Mouse (Mus musculus) lung, embryonic 16.5 days (tissue): ENCODE results near the gene Ezh1. TPM values are rescaled to one million over a fixed set of nuclear protein-coding genes. Genes with fewer than 3 reads are reported as not detected.

Experiments used
- ATAC-seq: fragments of 200-750 bp; cut with Nextera tagmentation; 2 replicates; pipeline ENCODE4 v1.8.0; 2017; ENCODE audit warnings: low read depth, mild to moderate bottlenecking, moderate library complexity
- H3K27ac ChIP-seq: fragments of 300-500 bp; sonication (generic); 2 replicates; pipeline ENCODE4 v1.5.1; 2014; ENCODE audit warnings: mild to moderate bottlenecking, control low read depth, low read length
- H3K27me3 ChIP-seq: fragments of 300-500 bp; sonication (generic); 2 replicates; pipeline ENCODE4 v1.6.1; 2014; ENCODE audit warnings: low read depth, low read length, mixed read lengths; ENCODE audit not compliant: control insufficient read depth, insufficient read depth
- H3K36me3 ChIP-seq: fragments of 300-500 bp; sonication (generic); 2 replicates; pipeline ENCODE4 v1.6.1; 2014; ENCODE audit warnings: low read length; ENCODE audit not compliant: control insufficient read depth, insufficient read depth
- H3K4me1 ChIP-seq: fragments of 300-500 bp; sonication (generic); replicated peaks from 2 replicates; pipeline ENCODE4 v1.6.1; 2014; ENCODE audit warnings: low read length, mixed read lengths; ENCODE audit not compliant: control insufficient read depth, insufficient read depth
- H3K4me2 ChIP-seq: fragments of 300-500 bp; sonication (generic); 2 replicates; pipeline ENCODE4 v1.6.1; 2014; ENCODE audit warnings: low read depth, low read length, control low read depth
- H3K4me3 ChIP-seq: fragments of 300-500 bp; sonication (generic); 2 replicates; pipeline ENCODE4 v1.5.1; 2014; ENCODE audit warnings: mild to moderate bottlenecking, low read length, control low read depth
- H3K9ac ChIP-seq: fragments of 300-500 bp; sonication (generic); 2 replicates; pipeline ENCODE4 v1.6.1; 2014; ENCODE audit warnings: low read length, control low read depth
- H3K9me3 ChIP-seq: fragments of 300-500 bp; sonication (generic); 2 replicates; pipeline ENCODE4 v1.6.1; 2016; ENCODE audit warnings: low read length; ENCODE audit not compliant: control insufficient read depth
- WGBS: fragments of 180-500 bp; shearing (Covaris S2); extraction: QIAGEN DNeasy Blood & Tissue Kit; methylation state at CpG from one replicate; pipeline ENCODE4 v1.1.7; 2014; 5-methylcytosine and 5-hydroxymethylcytosine counted together
- polyA plus RNA-seq: library from polyadenylated mRNA; unstranded; fragments of >200 nt; fragmentation: Nextera tagmentation; extraction: Ambion mirVana; gene quantifications from 2 replicates; pipeline ENCODE4 v1.2.1, GENCODE M21; 2015

Gene Ezh1
- polyA plus RNA-seq, 1 experiment from 2014 or later, result 20.8 TPM

DNA sequence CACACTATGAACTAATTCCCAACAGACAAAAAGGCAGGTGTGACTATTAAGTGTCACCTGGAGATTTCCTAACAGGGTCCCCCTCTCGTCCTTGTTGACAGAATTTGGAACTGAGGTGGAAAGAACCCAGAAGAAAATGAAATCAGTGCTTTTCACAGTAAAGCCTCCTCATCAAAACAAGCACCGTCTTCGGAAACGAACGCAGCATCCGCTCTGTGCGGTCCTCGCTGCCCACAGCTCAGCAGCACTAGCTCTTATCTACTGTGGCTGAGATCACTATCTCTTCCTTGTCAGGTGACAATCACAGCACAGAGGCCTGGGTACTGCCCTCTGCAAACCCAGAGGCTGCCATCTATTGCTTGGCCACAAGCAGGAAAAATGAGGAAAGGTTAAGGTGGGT is 30.1 kb downstream of the Ezh1 start:
- 85% methylated on average over 8 of the region's 8 CpGs for WGBS
- Histone ChIP-seq H3K4me2 (no peak overlapping the region), H3K27ac (no peak overlapping the region), H3K9ac (no peak overlapping the region), H3K9me3 (no peaks in the 10 kb centered on the region), H3K4me1 (no peaks in the 10 kb centered on the region), H3K4me3 (no peak overlapping the region), H3K27me3 (no peaks in the 10 kb centered on the region), H3K36me3 (peaks cover 27% of the 10 kb centered on the region)
- ATAC-seq, result no peak

DNA sequence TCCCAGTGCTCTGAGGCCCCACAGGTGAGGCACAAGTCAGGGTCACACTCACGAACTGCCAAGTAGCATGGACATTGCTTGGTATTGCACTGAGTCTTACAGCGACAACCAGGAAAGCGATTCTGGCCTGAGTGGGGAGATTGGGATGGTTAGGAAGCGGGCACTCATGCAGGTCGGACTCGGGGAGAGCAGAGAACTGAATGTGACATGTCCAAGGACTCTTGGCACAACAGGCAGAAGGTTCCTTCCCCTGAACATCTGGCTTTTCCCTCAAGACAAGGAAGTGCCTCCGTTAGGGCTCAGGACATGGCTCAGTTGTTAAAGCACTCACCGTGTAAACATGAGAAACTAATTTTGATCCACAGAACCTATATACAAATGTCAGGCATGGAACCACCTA is 30.7 kb downstream of the Ezh1 start:
- Histone ChIP-seq H3K27me3 (no peaks in the 10 kb centered on the region), H3K4me2 (no peak overlapping the region), H3K36me3 (peaks cover 25% of the 10 kb centered on the region), H3K9me3 (no peaks in the 10 kb centered on the region), H3K27ac (no peak overlapping the region), H3K4me3 (no peak overlapping the region), H3K9ac (no peak overlapping the region), H3K4me1 (peaks cover 5% of the 10 kb centered on the region)
- 75% methylated on average over 8 of the region's 8 CpGs for WGBS
- no peak for ATAC-seq

GRCm38 (mm10) chr11:101195101-101195500 is 31.2 kb downstream of the Ezh1 start:
- Histone ChIP-seq H3K4me3 (no peak overlapping the region), H3K27ac (no peak overlapping the region), H3K4me2 (no peak overlapping the region), H3K36me3 (peaks cover 23% of the 10 kb centered on the region), H3K9ac (no peak overlapping the region), H3K9me3 (no peaks in the 10 kb centered on the region), H3K27me3 (no peaks in the 10 kb centered on the region), H3K4me1 (peaks cover 10% of the 10 kb centered on the region)
- 64% methylated on average over 1 of the region's 1 CpGs for WGBS
- no peak for ATAC-seq

GRCm38 (mm10) chr11:101194643-101195042 is 31.6 kb downstream of the Ezh1 start:
- 69% methylated on average over 6 of the region's 6 CpGs for WGBS
- no peaks in the 10 kb centered on the region for H3K9me3 ChIP-seq
- no peak for ATAC-seq
- no peaks in the 10 kb centered on the region for H3K27me3 ChIP-seq
- H3K4me2 ChIP-seq, result no peak overlapping the region
- no peak overlapping the region for H3K4me3 ChIP-seq
- H3K27ac ChIP-seq, result no peak overlapping the region
- H3K4me1 ChIP-seq, result peaks cover 12% of the 10 kb centered on the region
- no peak overlapping the region for H3K9ac ChIP-seq
- H3K36me3 ChIP-seq, result peaks cover 22% of the 10 kb centered on the region

GRCm38 (mm10) chr11:101194137-101194536 is 32.1 kb downstream of the Ezh1 start:
- Histone ChIP-seq H3K4me3 (no peak overlapping the region), H3K9ac (no peak overlapping the region), H3K36me3 (peaks cover 18% of the 10 kb centered on the region), H3K27ac (no peak overlapping the region), H3K4me2 (no peak overlapping the region), H3K4me1 (peaks cover 15% of the 10 kb centered on the region), H3K27me3 (no peaks in the 10 kb centered on the region), H3K9me3 (no peaks in the 10 kb centered on the region)
- 62% methylated on average over 5 of the region's 5 CpGs for WGBS
- ATAC-seq, result no peak

GRCm38 (mm10) chr11:101193076-101193475 is 33.2 kb downstream of the Ezh1 start:
- no peaks in the 10 kb centered on the region for H3K9me3 ChIP-seq
- H3K4me2 ChIP-seq, result no peak overlapping the region
- H3K27ac ChIP-seq, result no peak overlapping the region
- no peak for ATAC-seq
- H3K4me3 ChIP-seq, result no peak overlapping the region
- peaks cover 22% of the 10 kb centered on the region for H3K4me1 ChIP-seq
- 82% methylated on average over 7 of the region's 7 CpGs for WGBS
- peaks cover 12% of the 10 kb centered on the region; the same call in 1 of the 2 replicates for H3K36me3 ChIP-seq
- H3K9ac ChIP-seq, result no peak overlapping the region
- no peaks in the 10 kb centered on the region for H3K27me3 ChIP-seq

GRCm38 (mm10) chr11:101192646-101193045 is 33.6 kb downstream of the Ezh1 start:
- no peak for ATAC-seq
- H3K4me1 ChIP-seq, result peaks cover 22% of the 10 kb centered on the region
- no peaks in the 10 kb centered on the region for H3K27me3 ChIP-seq
- H3K4me2 ChIP-seq, result no peak overlapping the region
- H3K4me3 ChIP-seq, result no peak overlapping the region
- H3K27ac ChIP-seq, result no peak overlapping the region
- peaks cover 10% of the 10 kb centered on the region; the same call in 1 of the 2 replicates for H3K36me3 ChIP-seq
- 77% methylated on average over 6 of the region's 6 CpGs for WGBS
- H3K9me3 ChIP-seq, result no peaks in the 10 kb centered on the region
- no peak overlapping the region for H3K9ac ChIP-seq

GRCm38 (mm10) chr11:101191919-101192470 is 34.3 kb downstream of the Ezh1 start:
- 71% methylated on average over 4 of the region's 4 CpGs for WGBS

DNA sequence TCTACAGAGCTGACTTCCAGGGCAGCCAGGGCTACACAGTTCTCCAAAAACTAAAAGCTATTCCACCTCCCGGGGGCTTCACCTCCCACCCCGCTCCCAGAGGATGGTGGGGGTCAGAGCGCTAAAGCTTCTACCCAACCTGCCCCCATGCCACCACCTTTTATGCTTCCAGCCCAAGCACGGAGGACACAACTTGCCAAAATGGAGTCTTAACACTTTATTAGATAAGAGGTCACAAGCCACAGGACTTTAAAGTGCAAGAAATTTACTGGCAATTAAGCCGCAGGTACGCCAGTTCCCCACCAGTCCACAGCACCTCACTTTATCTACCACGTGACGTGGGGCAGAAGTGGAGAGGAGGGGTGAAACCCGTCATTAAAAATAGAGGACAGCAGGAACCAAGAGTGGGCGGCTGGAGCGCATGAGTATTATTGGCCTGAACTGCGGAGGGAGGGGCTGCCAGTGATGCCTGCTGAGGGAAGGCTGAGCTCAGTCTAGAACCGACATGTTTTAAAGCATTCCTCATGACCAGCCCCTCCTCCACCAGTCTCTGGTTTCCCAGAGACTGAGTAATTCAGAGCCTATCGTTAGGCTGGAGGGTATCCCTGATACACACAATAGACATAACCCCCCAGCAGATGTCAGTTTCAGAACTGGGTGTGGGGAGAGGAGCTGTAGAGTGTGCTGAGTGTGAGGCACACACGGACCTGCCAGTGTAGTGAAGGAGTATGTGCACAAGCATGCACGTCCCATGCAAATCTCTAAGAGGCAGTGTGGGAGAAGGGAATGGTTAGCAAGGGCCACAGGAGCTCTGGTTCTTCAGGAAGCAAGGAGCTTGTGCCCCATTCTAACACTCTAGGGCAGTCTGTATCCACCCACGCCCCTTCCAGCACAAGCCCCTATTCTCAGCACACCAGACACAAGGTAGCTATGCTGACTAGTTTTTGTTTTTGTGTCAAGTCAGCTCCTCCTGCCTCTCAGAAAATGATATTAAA is 35.1 kb downstream of the Ezh1 start:
- Histone ChIP-seq H3K9me3 (no peaks in the 10 kb centered on the region), H3K27ac (peak overlapping the region; percentile 90), H3K4me2 (no peak overlapping the region), H3K36me3 (no peaks in the 10 kb centered on the region), H3K9ac (no peak overlapping the region), H3K4me1 (peaks cover 22% of the 10 kb centered on the region), H3K27me3 (no peaks in the 10 kb centered on the region), H3K4me3 (no peak overlapping the region)
- no peak for ATAC-seq
- WGBS, result 43% methylated on average over 17 of the region's 17 CpGs

More at GRCm38 (mm10) chr11:101191919-101192470, 34.3 kb downstream of the Ezh1 start:
- Histone ChIP-seq H3K9ac (no peak overlapping the region), H3K27ac (no peak overlapping the region), H3K4me2 (no peak overlapping the region), H3K27me3 (no peaks in the 10 kb centered on the region), H3K9me3 (no peaks in the 10 kb centered on the region), H3K4me1 (peaks cover 22% of the 10 kb centered on the region), H3K4me3 (no peak overlapping the region), H3K36me3 (peaks cover 7% of the 10 kb centered on the region; the same call in 1 of the 2 replicates)
- no peak for ATAC-seq
